Mouse (Mus musculus) forebrain, embryonic 12.5 days (tissue): ENCODE measurements around the gene Efcab5. TPM values are rescaled to one million over a fixed set of nuclear protein-coding genes. Genes with fewer than 3 reads are reported as not detected.

Experiments used
- ATAC-seq: fragments of 200-750 bp; cut with Nextera tagmentation; 2 replicates; pipeline ENCODE4 v1.8.0; 2017; ENCODE audit warnings: moderate TSS enrichment; ENCODE audit not compliant: low FRiP score
- H3K27ac ChIP-seq: fragments of 300-500 bp; sonication (generic); 2 replicates; pipeline ENCODE4 v1.5.1; 2016; ENCODE audit warnings: mild to moderate bottlenecking
- H3K27me3 ChIP-seq: fragments of 300-500 bp; sonication (generic); 2 replicates; pipeline ENCODE4 v1.6.1; 2016; ENCODE audit warnings: mild to moderate bottlenecking
- H3K36me3 ChIP-seq: fragments of 300-500 bp; sonication (generic); replicated peaks from 2 replicates; pipeline ENCODE4 v1.6.1; 2016; ENCODE audit warnings: mild to moderate bottlenecking
- H3K4me1 ChIP-seq: fragments of 300-500 bp; sonication (generic); 2 replicates; pipeline ENCODE4 v1.6.1; 2016
- H3K4me2 ChIP-seq: fragments of 300-500 bp; sonication (generic); 2 replicates; pipeline ENCODE4 v1.6.1; 2016; ENCODE audit warnings: mild to moderate bottlenecking, moderate library complexity
- H3K4me3 ChIP-seq: fragments of 300-500 bp; sonication (generic); replicated peaks from 2 replicates; pipeline ENCODE4 v1.5.1; 2016; ENCODE audit warnings: mild to moderate bottlenecking
- H3K9ac ChIP-seq: fragments of 300-500 bp; sonication (generic); 2 replicates; pipeline ENCODE4 v1.6.1; 2016; ENCODE audit warnings: mild to moderate bottlenecking
- H3K9me3 ChIP-seq: fragments of 300-500 bp; sonication (generic); 2 replicates; pipeline ENCODE4 v1.6.1; 2016
- WGBS: fragments of 180-500 bp; shearing (Covaris S2); methylation state at CpG from one replicate; pipeline ENCODE4 v1.1.7; 2016; 5-methylcytosine and 5-hydroxymethylcytosine counted together
- polyA plus RNA-seq: library from polyadenylated mRNA; unstranded; fragments of >200 nt; fragmentation: Nextera tagmentation; extraction: Ambion mirVana; gene quantifications from 2 replicates; pipeline ENCODE4 v1.2.1, GENCODE M21; 2016

Efcab5 gene
- polyA plus RNA-seq: 0.46 and 0.83 TPM in 2 replicates

DNA sequence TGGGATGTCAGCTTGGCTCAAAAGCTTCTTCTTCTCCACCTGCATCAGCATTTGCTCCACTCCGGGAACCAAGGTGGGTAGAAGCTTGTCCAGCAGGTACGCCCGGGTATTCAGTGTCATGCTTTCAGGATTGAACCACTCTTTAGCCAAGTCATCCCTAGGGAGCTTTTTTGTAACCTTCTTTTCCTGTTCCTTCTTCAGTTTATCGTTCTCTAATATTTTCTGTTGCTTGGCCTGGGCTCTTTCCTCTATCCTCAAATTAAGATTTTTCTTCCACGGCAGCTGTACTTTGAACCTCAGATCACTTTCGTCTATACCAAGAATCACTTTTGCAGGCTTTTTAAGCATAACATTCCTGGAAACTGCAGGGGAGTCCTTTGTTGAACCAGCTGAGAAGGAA, at the start of gene Efcab5:
Gene Efcab5, minus strand, starts transcription at position 101 of the 400 bp plus-strand sequence.
- Histone ChIP-seq H3K9me3 (no peaks in the 10 kb centered on the region), H3K27ac (no peak within 1 kb of the TSS), H3K4me3 (no peak within 1 kb of the TSS), H3K36me3 (no peaks in the 10 kb centered on the region), H3K27me3 (no peaks in the 10 kb centered on the region; the same call in 1 of the 2 replicates), H3K4me1 (peaks cover 7% of the 10 kb centered on the region), H3K4me2 (no peak within 1 kb of the TSS), H3K9ac (no peak within 1 kb of the TSS)
- ATAC-seq: no peak
- WGBS: 90% methylated on average over 6 of the region's 6 CpGs

DNA sequence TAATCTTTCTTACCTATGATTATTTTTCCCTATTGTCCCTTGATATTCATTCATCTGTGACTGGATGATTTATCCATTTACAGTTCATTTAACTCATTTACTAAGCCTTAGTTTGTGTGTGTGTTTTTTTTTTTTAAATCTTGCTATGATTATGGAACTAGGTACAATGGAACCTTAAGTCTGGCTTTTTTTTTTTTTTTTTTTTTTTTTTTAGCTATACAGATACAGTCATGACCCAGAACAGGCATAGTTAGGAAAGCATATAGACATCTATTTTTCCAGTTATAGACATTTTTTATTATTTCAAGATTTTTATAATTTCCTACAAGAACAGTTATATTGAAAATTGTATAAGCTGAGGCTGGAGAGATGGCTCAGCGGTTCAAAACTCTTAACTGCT, 46.5 kb upstream of the Efcab5 start:
- Histone ChIP-seq H3K27me3 (no peaks in the 10 kb centered on the region), H3K9me3 (no peaks in the 10 kb centered on the region), H3K36me3 (no peaks in the 10 kb centered on the region), H3K4me1 (no peaks in the 10 kb centered on the region), H3K9ac (no peak overlapping the region), H3K27ac (no peak overlapping the region), H3K4me2 (no peak overlapping the region), H3K4me3 (no peak overlapping the region)
- WGBS: 97% methylated on average over 1 of the region's 1 CpGs
- ATAC-seq: no peak

DNA sequence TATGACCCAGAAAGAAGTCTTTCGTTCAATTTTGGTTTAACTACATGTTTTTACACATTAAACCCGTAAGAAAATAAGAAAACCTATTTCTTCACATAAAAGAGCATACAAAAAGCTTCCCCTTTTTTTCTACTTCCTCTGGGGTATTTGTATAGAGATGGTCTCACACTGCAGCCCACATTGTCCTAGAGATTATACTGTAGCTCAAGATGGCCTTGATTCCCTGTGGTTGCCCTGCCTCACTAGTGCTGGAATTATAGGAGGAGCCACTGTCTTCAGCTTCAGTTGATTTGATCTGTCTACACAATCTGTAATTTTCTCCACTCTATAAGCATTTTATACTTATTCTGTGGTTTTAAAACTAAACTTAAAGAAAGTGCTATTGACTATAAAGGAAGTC, 42.7 kb upstream of the Efcab5 start:
- ATAC-seq: no peak
- Histone ChIP-seq H3K27me3 (no peaks in the 10 kb centered on the region), H3K9ac (no peak overlapping the region), H3K4me1 (no peaks in the 10 kb centered on the region), H3K9me3 (no peaks in the 10 kb centered on the region), H3K4me2 (no peak overlapping the region), H3K27ac (no peak overlapping the region), H3K36me3 (no peaks in the 10 kb centered on the region), H3K4me3 (no peak overlapping the region)
- 88% methylated on average over 2 of the region's 2 CpGs for WGBS

- Histone ChIP-seq H3K36me3 (no peaks in the 10 kb centered on the region), H3K4me1 (no peaks in the 10 kb centered on the region), H3K9me3 (no peaks in the 10 kb centered on the region), H3K27me3 (no peaks in the 10 kb centered on the region), H3K9ac (no peak overlapping the region), H3K4me2 (no peak overlapping the region), H3K27ac (no peak overlapping the region), H3K4me3 (no peak overlapping the region)
- 89% methylated on average over 2 of the region's 2 CpGs for WGBS
- no peak for ATAC-seq
Measured at GRCm38 (mm10) chr11:77230765-77231164, 42.0 kb upstream of the Efcab5 start.

GRCm38 (mm10) chr11:77216761-77217130, 28.0 kb upstream of the Efcab5 start:
- H3K9me3 ChIP-seq: no peaks in the 10 kb centered on the region
- no peaks in the 10 kb centered on the region for H3K27me3 ChIP-seq
- H3K4me3 ChIP-seq: peak overlapping the region; percentile 77
- peak overlapping the region; percentile 70 for H3K4me2 ChIP-seq
- H3K4me1 ChIP-seq: peaks cover 16% of the 10 kb centered on the region
- WGBS: under 1% methylated on average over 11 of the region's 11 CpGs
- H3K27ac ChIP-seq: peak overlapping the region; percentile 99
- H3K36me3 ChIP-seq: no peaks in the 10 kb centered on the region
- peak; percentile 72 for ATAC-seq
- H3K9ac ChIP-seq: peak overlapping the region; percentile 95

- peak within 1 kb of the TSS; percentile 99 for H3K27ac ChIP-seq
- H3K9me3 ChIP-seq: no peaks in the 10 kb centered on the region
- H3K4me1 ChIP-seq: peaks cover 16% of the 10 kb centered on the region
- H3K4me3 ChIP-seq: peak within 1 kb of the TSS; percentile 77
- peak within 1 kb of the TSS; percentile 70 for H3K4me2 ChIP-seq
- H3K27me3 ChIP-seq: no peaks in the 10 kb centered on the region
- WGBS: under 1% methylated on average over 76 of the region's 82 CpGs
- ATAC-seq: peak; percentile 92
- H3K36me3 ChIP-seq: no peaks in the 10 kb centered on the region
- H3K9ac ChIP-seq: peak within 1 kb of the TSS; percentile 95
Measured at GRCm38 (mm10) chr11:77215951-77216760, 27.4 kb upstream of the Efcab5 start, which contains the start of gene Ssh2. Gene Ssh2 (plus strand): TSS chr11:77216287.

DNA sequence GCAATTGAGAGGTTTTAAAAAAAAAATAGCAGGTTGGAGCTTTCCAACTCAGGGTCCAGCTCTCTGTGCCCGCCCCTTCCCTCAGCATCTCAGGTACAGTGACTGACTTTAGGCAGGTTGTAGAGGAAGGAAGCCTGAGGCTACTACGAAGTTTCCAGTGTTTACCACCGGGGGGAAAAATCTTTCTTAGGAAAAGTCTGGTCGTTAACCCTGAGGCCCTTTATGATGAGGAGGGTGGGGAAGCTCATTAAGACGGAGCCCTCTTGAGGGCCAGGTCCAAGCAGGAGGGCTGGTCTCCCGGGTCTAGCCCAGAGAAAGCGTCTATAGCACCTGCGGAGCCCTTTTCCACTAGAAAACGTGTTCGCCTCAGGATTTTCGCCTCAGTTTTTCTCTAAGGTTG, 26.7 kb upstream of the Efcab5 start:
- Histone ChIP-seq H3K9ac (peak overlapping the region; percentile 95), H3K27me3 (no peaks in the 10 kb centered on the region), H3K27ac (peak overlapping the region; percentile 99), H3K4me1 (peaks cover 16% of the 10 kb centered on the region), H3K9me3 (no peaks in the 10 kb centered on the region), H3K4me3 (peak overlapping the region; percentile 77), H3K36me3 (no peaks in the 10 kb centered on the region), H3K4me2 (peak overlapping the region; percentile 70)
- WGBS: 1% methylated on average over 11 of the region's 11 CpGs
- peak; percentile 44 for ATAC-seq

DNA sequence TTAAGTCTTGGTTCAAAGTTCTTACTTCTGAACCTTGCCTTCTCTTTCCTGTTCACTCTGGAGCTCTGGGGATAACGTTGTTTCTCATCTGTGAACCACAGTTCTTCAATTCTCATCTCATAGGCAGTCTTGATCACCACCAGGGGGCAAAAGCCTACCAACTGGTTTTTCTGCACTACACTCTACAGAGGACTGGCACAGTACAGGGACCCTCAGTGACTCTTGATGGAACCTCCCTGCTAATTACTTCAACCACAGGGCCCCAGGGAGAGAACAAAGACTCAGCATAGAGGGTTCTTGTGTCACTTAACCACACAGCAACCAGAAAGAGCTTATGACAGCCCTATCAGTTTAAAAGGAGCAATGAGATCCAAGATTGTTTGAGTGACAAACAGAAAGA, 26.0 kb upstream of the Efcab5 start:
- Histone ChIP-seq H3K36me3 (no peaks in the 10 kb centered on the region), H3K4me1 (peaks cover 16% of the 10 kb centered on the region), H3K9ac (no peak overlapping the region), H3K4me3 (no peak overlapping the region), H3K27ac (no peak overlapping the region), H3K9me3 (no peaks in the 10 kb centered on the region), H3K27me3 (no peaks in the 10 kb centered on the region), H3K4me2 (no peak overlapping the region)
- WGBS: 4% methylated on average over 1 of the region's 1 CpGs
- ATAC-seq: peak; percentile 50

- H3K4me2 ChIP-seq: no peak overlapping the region
- no peaks in the 10 kb centered on the region for H3K9me3 ChIP-seq
- no peaks in the 10 kb centered on the region for H3K27me3 ChIP-seq
- ATAC-seq: no peak
- no peak overlapping the region for H3K4me3 ChIP-seq
- H3K9ac ChIP-seq: no peak overlapping the region
- H3K27ac ChIP-seq: no peak overlapping the region
- WGBS: 93% methylated on average over 1 of the region's 1 CpGs
- peaks cover 16% of the 10 kb centered on the region for H3K4me1 ChIP-seq
- no peaks in the 10 kb centered on the region for H3K36me3 ChIP-seq
Measured at GRCm38 (mm10) chr11:77214142-77214692, 25.4 kb upstream of the Efcab5 start.

DNA sequence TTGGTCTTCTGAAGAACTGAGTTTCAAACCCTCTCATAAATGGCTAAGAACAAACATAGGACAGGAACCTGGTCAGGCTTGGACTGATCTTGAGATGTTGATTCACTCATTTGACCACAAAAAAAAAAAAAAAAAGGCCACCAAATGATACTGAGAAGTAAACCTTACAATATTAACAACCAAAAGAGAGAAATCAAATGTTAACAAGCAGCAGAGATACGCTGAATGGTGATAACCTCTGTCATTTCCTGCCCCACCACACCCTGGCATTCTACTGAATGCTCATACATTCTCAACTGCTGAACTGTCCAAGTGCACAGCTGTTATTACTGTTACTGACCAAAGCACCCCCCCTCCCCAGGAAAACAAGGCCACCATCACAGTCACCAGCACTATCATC, 11.9 kb upstream of the Efcab5 start:
- Histone ChIP-seq H3K4me3 (no peak overlapping the region), H3K9me3 (no peaks in the 10 kb centered on the region), H3K36me3 (no peaks in the 10 kb centered on the region), H3K9ac (no peak overlapping the region), H3K27ac (no peak overlapping the region), H3K4me1 (peaks cover 7% of the 10 kb centered on the region), H3K27me3 (peaks cover 3% of the 10 kb centered on the region; the same call in 1 of the 2 replicates), H3K4me2 (no peak overlapping the region)
- no peak for ATAC-seq
- 94% methylated on average over 1 of the region's 1 CpGs for WGBS

GRCm38 (mm10) chr11:77199636-77200035, 10.9 kb upstream of the Efcab5 start:
- Histone ChIP-seq H3K36me3 (no peaks in the 10 kb centered on the region), H3K9ac (no peak overlapping the region), H3K27ac (no peak overlapping the region), H3K27me3 (peaks cover 3% of the 10 kb centered on the region; the same call in 1 of the 2 replicates), H3K9me3 (no peaks in the 10 kb centered on the region), H3K4me2 (no peak overlapping the region), H3K4me1 (peaks cover 7% of the 10 kb centered on the region), H3K4me3 (no peak overlapping the region)
- WGBS: 45% methylated on average over 4 of the region's 4 CpGs
- no peak for ATAC-seq

- Histone ChIP-seq H3K9me3 (no peaks in the 10 kb centered on the region), H3K36me3 (no peaks in the 10 kb centered on the region), H3K4me2 (no peak overlapping the region), H3K27ac (no peak overlapping the region), H3K4me3 (no peak overlapping the region), H3K27me3 (peaks cover 3% of the 10 kb centered on the region), H3K4me1 (peaks cover 19% of the 10 kb centered on the region), H3K9ac (no peak overlapping the region)
- no peak for ATAC-seq
- 41% methylated on average over 4 of the region's 4 CpGs for whole genome bisulfite sequencing
Measured at GRCm38 (mm10) chr11:77196181-77197143, 7.7 kb upstream of the Efcab5 start.
